Mouse (Mus musculus): ENCODE results near the gene Gm12185.
"Not testable (repeated sequence)": the region's sequence is repeated elsewhere in the genome, so short reads cannot be mapped to it uniquely, and the experiment has no call there.

DNA sequence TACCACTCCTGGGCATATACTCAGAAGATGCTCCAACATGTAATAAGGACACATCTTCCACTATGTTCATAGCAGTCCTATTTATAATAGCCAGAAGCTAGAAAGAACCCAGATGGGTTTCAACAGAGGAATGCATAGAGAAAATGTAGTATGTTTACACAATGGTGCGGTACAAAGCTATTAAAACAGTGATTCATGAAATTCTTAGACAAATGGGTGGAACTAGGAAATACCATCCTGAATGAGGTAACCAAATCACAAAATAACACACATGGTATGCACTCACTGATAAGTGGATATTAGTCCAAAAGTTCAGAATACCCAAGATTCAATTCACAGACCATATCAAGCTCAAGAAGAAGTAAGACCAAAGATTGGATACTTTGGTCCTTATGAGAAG is 17.3 kb downstream of the Gm12185 start:
- TF ChIP-seq CTCF (IDR thresholded peaks at IDR 0.05); EP300 (IDR thresholded peaks at IDR 0.05; ENCODE audit: insufficient read depth, low read depth, low read length); POLR2A (IDR thresholded peaks at IDR 0.05; ENCODE audit: insufficient read depth, low read depth, low read length): not testable (repeated sequence)
